Mouse (Mus musculus): ENCODE measurements around the gene Arrdc1.
A peak's percentile ranks its signal among the peaks of the same experiment; 100 is the strongest.

- TF ChIP-seq POLR2A (IDR thresholded peaks at IDR 0.05; ENCODE audit: borderline replicate concordance, extremely low read depth, insufficient read depth, insufficient read length, poor library complexity, severe bottlenecking) (no peak), CTCF (IDR thresholded peaks at IDR 0.05; ENCODE audit: borderline replicate concordance, extremely low read depth, insufficient read depth, insufficient read length) (peak; percentile 17; the same call in 1 of the 2 replicates)
Measured at GRCm38 (mm10) chr2:24888895-24889294, 46.2 kb downstream of the Arrdc1 start.

Measured in brain, embryonic 14.5 days (tissue).